Mouse (Mus musculus): ENCODE results near the gene Rft1. TPM values are rescaled to one million over a fixed set of nuclear protein-coding genes. Genes with fewer than 3 reads are reported as not detected.

Gene Rft1
- polyA plus RNA-seq, 1 experiment from 2014 or later, result 11.6 TPM

DNA sequence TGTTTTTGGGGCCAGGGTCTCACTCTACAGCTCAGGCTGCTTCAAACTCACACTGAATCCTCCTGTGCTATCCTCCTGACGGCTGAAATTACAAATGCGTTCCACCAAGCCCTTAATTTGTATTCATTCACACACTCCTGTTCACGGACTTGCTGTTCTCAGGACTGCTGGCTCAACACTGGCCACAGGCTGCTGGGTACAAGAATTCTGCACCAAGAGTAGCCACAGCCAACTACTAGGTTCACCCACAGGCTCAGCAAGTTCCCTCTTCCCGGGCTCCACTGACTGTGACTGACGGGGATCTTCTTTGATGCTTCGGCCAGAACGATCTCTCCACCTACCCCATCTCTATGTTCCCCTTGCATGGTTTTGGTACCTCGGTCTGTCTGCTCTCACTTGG, 4.4 kb upstream of the Rft1 start:
- H3K27ac ChIP-seq (ENCODE audit: low read depth, low read length), result no peak overlapping the region
- no peaks in the 10 kb centered on the region for H3K36me3 ChIP-seq (ENCODE audit: control insufficient read depth, insufficient read depth, low read length)
- no peak overlapping the region for H3K9ac ChIP-seq (ENCODE audit: low read length)
- ATAC-seq (ENCODE audit: insufficient read depth, low FRiP score, low TSS enrichment), result no peak
- no peak for DNase-seq (ENCODE audit: low spot score)
- H3K4me2 ChIP-seq (ENCODE audit: low read depth), result no peak overlapping the region
- no peaks in the 10 kb centered on the region for H3K27me3 ChIP-seq (ENCODE audit: control insufficient read depth, insufficient read depth, low read length)
- H3K9me3 ChIP-seq (ENCODE audit: control insufficient read depth, low read length), result no peaks in the 10 kb centered on the region
- H3K4me1 ChIP-seq (ENCODE audit: control insufficient read depth, insufficient read depth, low read length), result peaks cover under 1% of the 10 kb centered on the region; the same call in 1 of the 2 replicates
- H3K4me3 ChIP-seq (ENCODE audit: low read depth, low read length), result no peak overlapping the region
- WGBS, result 81% methylated on average over 8 of the region's 8 CpGs

DNA sequence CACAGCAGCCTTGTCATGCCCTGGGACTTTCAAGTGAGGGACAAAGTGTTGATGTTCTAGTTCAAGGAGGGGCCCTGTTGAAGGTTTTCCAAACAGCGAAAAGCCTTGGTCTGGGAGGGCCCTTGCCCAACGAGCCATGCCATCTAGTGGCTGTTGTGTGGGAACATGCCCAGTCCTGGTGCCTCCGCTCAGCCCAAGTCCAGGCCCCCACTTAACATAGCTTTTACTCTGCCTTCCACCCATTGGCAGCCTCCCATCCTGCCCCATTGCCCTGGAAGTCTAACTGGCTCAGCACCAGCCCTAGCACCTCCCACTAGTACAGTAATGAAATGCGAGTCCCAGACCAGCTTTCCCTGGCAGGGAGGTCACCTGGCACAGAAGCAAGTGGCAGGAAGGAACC, 3.2 kb upstream of the Rft1 start:
- no peak for DNase-seq (ENCODE audit: low spot score)
- H3K4me2 ChIP-seq (ENCODE audit: low read depth), result no peak overlapping the region
- WGBS, result 29% methylated on average over 4 of the region's 4 CpGs
- no peaks in the 10 kb centered on the region for H3K36me3 ChIP-seq (ENCODE audit: control insufficient read depth, insufficient read depth, low read length)
- H3K9ac ChIP-seq (ENCODE audit: low read length), result no peak overlapping the region
- no peak overlapping the region for H3K27ac ChIP-seq (ENCODE audit: low read depth, low read length)
- H3K9me3 ChIP-seq (ENCODE audit: control insufficient read depth, low read length), result no peaks in the 10 kb centered on the region
- ATAC-seq (ENCODE audit: insufficient read depth, low FRiP score, low TSS enrichment), result no peak
- H3K4me3 ChIP-seq (ENCODE audit: low read depth, low read length), result no peak overlapping the region
- H3K27me3 ChIP-seq (ENCODE audit: control insufficient read depth, insufficient read depth, low read length), result no peaks in the 10 kb centered on the region
- peaks cover 4% of the 10 kb centered on the region; the same call in 1 of the 2 replicates for H3K4me1 ChIP-seq (ENCODE audit: control insufficient read depth, insufficient read depth, low read length)

- ATAC-seq (ENCODE audit: insufficient read depth, low FRiP score, low TSS enrichment), result no peak
- DNase-seq (ENCODE audit: low spot score), result no peak
- Histone ChIP-seq H3K27ac (ENCODE audit: low read depth, low read length) (peak overlapping the region; percentile 60; the same call in 1 of the 2 replicates), H3K36me3 (ENCODE audit: control insufficient read depth, insufficient read depth, low read length) (no peaks in the 10 kb centered on the region; the same call in 1 of the 2 replicates), H3K27me3 (ENCODE audit: control insufficient read depth, insufficient read depth, low read length) (no peaks in the 10 kb centered on the region), H3K9ac (ENCODE audit: low read length) (peak overlapping the region; percentile 97), H3K4me1 (ENCODE audit: control insufficient read depth, insufficient read depth, low read length) (peaks cover 4% of the 10 kb centered on the region; the same call in 1 of the 2 replicates), H3K9me3 (ENCODE audit: control insufficient read depth, low read length) (no peaks in the 10 kb centered on the region), H3K4me2 (ENCODE audit: low read depth) (peak overlapping the region; percentile 61), H3K4me3 (ENCODE audit: low read depth, low read length) (peak overlapping the region; percentile 81)
- WGBS, result 47% methylated on average over 4 of the region's 4 CpGs
Observed at GRCm38 (mm10) chr14:30654691-30655228, 600 bp downstream of the Rft1 start.

DNA sequence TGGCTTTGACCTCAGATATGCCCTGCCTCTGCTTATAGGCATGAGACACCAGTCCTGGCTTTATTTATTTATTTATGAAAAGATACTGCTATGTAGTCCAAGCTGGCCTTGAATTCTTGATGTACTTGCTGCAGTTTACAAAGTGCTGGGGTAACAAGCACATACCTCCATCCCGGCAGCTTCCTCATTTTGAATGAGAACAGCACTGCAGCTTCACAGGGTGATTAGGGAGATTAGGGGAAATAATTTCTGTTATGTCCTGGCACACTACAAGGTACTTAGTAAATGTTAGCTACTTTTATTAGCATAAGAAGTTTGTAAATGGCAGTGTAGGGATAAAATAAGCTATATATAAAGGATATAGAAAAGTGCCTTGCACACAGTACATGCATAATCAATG, 1.4 kb downstream of the Rft1 start:
- H3K36me3 ChIP-seq (ENCODE audit: control insufficient read depth, insufficient read depth, low read length), result no peaks in the 10 kb centered on the region; the same call in 1 of the 2 replicates
- ATAC-seq (ENCODE audit: insufficient read depth, low FRiP score, low TSS enrichment) (no peak), DNase-seq (ENCODE audit: low spot score) (no peak)
- H3K27me3 ChIP-seq (ENCODE audit: control insufficient read depth, insufficient read depth, low read length), result no peaks in the 10 kb centered on the region
- no peak overlapping the region for H3K27ac ChIP-seq (ENCODE audit: low read depth, low read length)
- H3K9me3 ChIP-seq (ENCODE audit: control insufficient read depth, low read length), result no peaks in the 10 kb centered on the region
- H3K4me2 ChIP-seq (ENCODE audit: low read depth), result no peak overlapping the region
- 98% methylated on average over 1 of the region's 1 CpGs for WGBS
- H3K4me1 ChIP-seq (ENCODE audit: control insufficient read depth, insufficient read depth, low read length), result peaks cover 4% of the 10 kb centered on the region; the same call in 1 of the 2 replicates
- H3K9ac ChIP-seq (ENCODE audit: low read length), result no peak overlapping the region
- no peak overlapping the region for H3K4me3 ChIP-seq (ENCODE audit: low read depth, low read length)

GRCm38 (mm10) chr14:30666061-30666460, 11.9 kb downstream of the Rft1 start:
- no peak overlapping the region for H3K9ac ChIP-seq (ENCODE audit: low read length)
- H3K4me1 ChIP-seq (ENCODE audit: control insufficient read depth, insufficient read depth, low read length), result no peaks in the 10 kb centered on the region
- H3K27ac ChIP-seq (ENCODE audit: low read depth, low read length), result no peak overlapping the region
- H3K4me2 ChIP-seq (ENCODE audit: low read depth), result no peak overlapping the region
- ATAC-seq (ENCODE audit: insufficient read depth, low FRiP score, low TSS enrichment), result no peak
- no peak for DNase-seq (ENCODE audit: low spot score)
- no peaks in the 10 kb centered on the region for H3K27me3 ChIP-seq (ENCODE audit: control insufficient read depth, insufficient read depth, low read length)
- WGBS, result 80% methylated on average over 3 of the region's 3 CpGs
- no peak overlapping the region for H3K4me3 ChIP-seq (ENCODE audit: low read depth, low read length)
- peaks cover 5% of the 10 kb centered on the region; the same call in 1 of the 2 replicates for H3K36me3 ChIP-seq (ENCODE audit: control insufficient read depth, insufficient read depth, low read length)
- no peaks in the 10 kb centered on the region for H3K9me3 ChIP-seq (ENCODE audit: control insufficient read depth, low read length)

DNA sequence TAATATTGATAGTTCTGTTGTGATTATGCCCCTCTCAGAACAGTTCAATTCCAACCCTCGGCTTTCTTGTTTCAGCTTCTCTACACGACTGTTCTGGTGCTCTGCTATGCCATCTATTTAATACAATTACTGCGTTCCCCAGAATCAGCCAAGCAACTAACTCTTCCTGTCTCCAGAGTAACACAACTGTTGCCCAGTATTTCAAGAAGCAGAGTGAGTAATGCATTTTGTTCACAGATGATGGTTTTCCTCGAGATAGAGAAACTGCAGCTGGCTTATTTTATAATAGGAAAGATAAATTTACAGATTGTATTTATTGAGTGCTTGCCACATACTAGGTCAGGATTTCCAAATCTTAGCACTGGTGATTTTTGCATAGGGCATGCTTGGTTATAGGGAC, 12.4 kb downstream of the Rft1 start:
- H3K4me2 ChIP-seq (ENCODE audit: low read depth), result no peak overlapping the region
- H3K27ac ChIP-seq (ENCODE audit: low read depth, low read length), result no peak overlapping the region
- H3K9ac ChIP-seq (ENCODE audit: low read length), result no peak overlapping the region
- DNase-seq (ENCODE audit: low spot score) (no peak), ATAC-seq (ENCODE audit: insufficient read depth, low FRiP score, low TSS enrichment) (no peak)
- 90% methylated on average over 4 of the region's 4 CpGs for WGBS
- no peaks in the 10 kb centered on the region for H3K27me3 ChIP-seq (ENCODE audit: control insufficient read depth, insufficient read depth, low read length)
- H3K4me3 ChIP-seq (ENCODE audit: low read depth, low read length), result no peak overlapping the region
- H3K4me1 ChIP-seq (ENCODE audit: control insufficient read depth, insufficient read depth, low read length), result no peaks in the 10 kb centered on the region
- peaks cover 5% of the 10 kb centered on the region; the same call in 1 of the 2 replicates for H3K36me3 ChIP-seq (ENCODE audit: control insufficient read depth, insufficient read depth, low read length)
- H3K9me3 ChIP-seq (ENCODE audit: control insufficient read depth, low read length), result no peaks in the 10 kb centered on the region

- Histone ChIP-seq H3K4me1 (ENCODE audit: control insufficient read depth, insufficient read depth, low read length) (no peaks in the 10 kb centered on the region), H3K4me3 (ENCODE audit: low read depth, low read length) (no peak overlapping the region), H3K27ac (ENCODE audit: low read depth, low read length) (no peak overlapping the region), H3K36me3 (ENCODE audit: control insufficient read depth, insufficient read depth, low read length) (peaks cover 3% of the 10 kb centered on the region; the same call in 1 of the 2 replicates), H3K4me2 (ENCODE audit: low read depth) (no peak overlapping the region), H3K9ac (ENCODE audit: low read length) (no peak overlapping the region), H3K9me3 (ENCODE audit: control insufficient read depth, low read length) (no peaks in the 10 kb centered on the region), H3K27me3 (ENCODE audit: control insufficient read depth, insufficient read depth, low read length) (no peaks in the 10 kb centered on the region)
- ATAC-seq (ENCODE audit: insufficient read depth, low FRiP score, low TSS enrichment), result no peak
- DNase-seq (ENCODE audit: low spot score), result no peak
- 96% methylated on average over 6 of the region's 6 CpGs for WGBS
Observed at GRCm38 (mm10) chr14:30670161-30670560, 16.0 kb downstream of the Rft1 start.

GRCm38 (mm10) chr14:30671095-30671985, 17.2 kb downstream of the Rft1 start:
- Histone ChIP-seq H3K4me1 (ENCODE audit: control insufficient read depth, insufficient read depth, low read length) (no peaks in the 10 kb centered on the region), H3K9ac (ENCODE audit: low read length) (no peak overlapping the region), H3K27ac (ENCODE audit: low read depth, low read length) (no peak overlapping the region), H3K4me2 (ENCODE audit: low read depth) (no peak overlapping the region), H3K36me3 (ENCODE audit: control insufficient read depth, insufficient read depth, low read length) (peaks cover 3% of the 10 kb centered on the region; the same call in 1 of the 2 replicates), H3K4me3 (ENCODE audit: low read depth, low read length) (no peak overlapping the region), H3K9me3 (ENCODE audit: control insufficient read depth, low read length) (no peaks in the 10 kb centered on the region), H3K27me3 (ENCODE audit: control insufficient read depth, insufficient read depth, low read length) (no peaks in the 10 kb centered on the region)
- DNase-seq (ENCODE audit: low spot score) (no peak), ATAC-seq (ENCODE audit: insufficient read depth, low FRiP score, low TSS enrichment) (no peak)
- WGBS, result 79% methylated on average over 15 of the region's 15 CpGs

DNA sequence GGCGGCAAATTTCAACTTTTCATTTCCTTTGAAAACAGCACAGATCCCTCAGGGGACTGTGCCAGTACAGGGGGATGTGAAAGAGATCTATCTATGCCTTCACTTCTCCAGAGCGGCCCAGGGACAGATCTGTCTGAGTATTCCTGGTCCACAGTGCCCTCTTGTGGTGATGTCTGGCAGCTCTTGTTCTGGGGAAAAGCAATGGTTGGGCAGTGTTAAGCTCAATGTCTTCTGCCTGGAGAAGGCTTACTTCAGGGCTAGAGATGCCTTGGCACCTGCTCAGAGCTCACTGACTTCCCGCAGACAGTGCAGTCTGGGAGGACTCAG, 17.8 kb downstream of the Rft1 start:
- Histone ChIP-seq H3K4me2 (ENCODE audit: low read depth) (no peak overlapping the region), H3K27me3 (ENCODE audit: control insufficient read depth, insufficient read depth, low read length) (no peaks in the 10 kb centered on the region), H3K36me3 (ENCODE audit: control insufficient read depth, insufficient read depth, low read length) (peaks cover 3% of the 10 kb centered on the region; the same call in 1 of the 2 replicates), H3K9me3 (ENCODE audit: control insufficient read depth, low read length) (no peaks in the 10 kb centered on the region), H3K4me3 (ENCODE audit: low read depth, low read length) (no peak overlapping the region), H3K27ac (ENCODE audit: low read depth, low read length) (no peak overlapping the region), H3K9ac (ENCODE audit: low read length) (no peak overlapping the region), H3K4me1 (ENCODE audit: control insufficient read depth, insufficient read depth, low read length) (no peaks in the 10 kb centered on the region)
- DNase-seq (ENCODE audit: low spot score) (peak; percentile 86), ATAC-seq (ENCODE audit: insufficient read depth, low FRiP score, low TSS enrichment) (peak; percentile 61; the same call in 1 of the 2 replicates)
- WGBS, result 18% methylated on average over 3 of the region's 3 CpGs
